Mouse (Mus musculus) hindbrain, embryonic 16.5 days (tissue): ENCODE measurements around the gene Clec4g. TPM values are rescaled to one million over a fixed set of nuclear protein-coding genes. Genes with fewer than 3 reads are reported as not detected.

Experiments
- ATAC-seq: fragments of 200-750 bp; cut with Nextera tagmentation; 2 replicates; pipeline ENCODE4 v1.8.0; 2017; ENCODE audit warnings: moderate TSS enrichment, moderate library complexity
- H3K27ac ChIP-seq: fragments of 300-500 bp; sonication (generic); 2 replicates; pipeline ENCODE4 v1.5.1; 2014; ENCODE audit warnings: low read depth, mild to moderate bottlenecking, control low read depth, low read length, moderate library complexity
- H3K27me3 ChIP-seq: fragments of 300-500 bp; sonication (generic); replicated peaks from 2 replicates; pipeline ENCODE4 v1.6.1; 2014; ENCODE audit warnings: low read length; ENCODE audit not compliant: control insufficient read depth, insufficient read depth
- H3K36me3 ChIP-seq: fragments of 300-500 bp; sonication (generic); 2 replicates; pipeline ENCODE4 v1.6.1; 2014; ENCODE audit warnings: mild to moderate bottlenecking, low read length, moderate library complexity, mixed read lengths; ENCODE audit not compliant: control insufficient read depth, insufficient read depth
- H3K4me1 ChIP-seq: fragments of 300-500 bp; sonication (generic); 2 replicates; pipeline ENCODE4 v1.6.1; 2014; ENCODE audit warnings: low read depth, low read length; ENCODE audit not compliant: control insufficient read depth, insufficient read depth
- H3K4me2 ChIP-seq: fragments of 300-500 bp; sonication (generic); 2 replicates; pipeline ENCODE4 v1.6.1; 2014; ENCODE audit warnings: mild to moderate bottlenecking, low read length, control low read depth, moderate library complexity
- H3K4me3 ChIP-seq: fragments of 300-500 bp; sonication (generic); 2 replicates; pipeline ENCODE4 v1.5.1; 2014; ENCODE audit warnings: mild to moderate bottlenecking, low read length, control low read depth, moderate library complexity
- H3K9ac ChIP-seq: fragments of 300-500 bp; sonication (generic); 2 replicates; pipeline ENCODE4 v1.6.1; 2014; ENCODE audit warnings: low read depth, mild to moderate bottlenecking, control low read depth, low read length, moderate library complexity
- H3K9me3 ChIP-seq: fragments of 300-500 bp; sonication (generic); 2 replicates; pipeline ENCODE4 v1.6.1; 2014; ENCODE audit warnings: mild to moderate bottlenecking, low read length, moderate library complexity; ENCODE audit not compliant: control insufficient read depth
- WGBS: fragments of 180-500 bp; shearing (Covaris S2); extraction: QIAGEN DNeasy Blood & Tissue Kit; methylation state at CpG from one replicate; pipeline ENCODE4 v1.1.7; 2014; 5-methylcytosine and 5-hydroxymethylcytosine counted together
- polyA plus RNA-seq: library from polyadenylated mRNA; unstranded; fragments of >200 nt; fragmentation: Nextera tagmentation; extraction: Ambion mirVana; gene quantifications from 2 replicates; pipeline ENCODE4 v1.2.1, GENCODE M21; 2015

Clec4g gene
- polyA plus RNA-seq, 1 experiment from 2014 or later = not detected

- WGBS = 66% methylated on average over 5 of the region's 5 CpGs
- Histone ChIP-seq H3K36me3 (peaks cover 5% of the 10 kb centered on the region; the same call in 1 of the 2 replicates), H3K4me1 (no peaks in the 10 kb centered on the region), H3K9me3 (no peaks in the 10 kb centered on the region), H3K4me3 (no peak overlapping the region), H3K9ac (no peak overlapping the region), H3K27me3 (no peaks in the 10 kb centered on the region), H3K27ac (no peak overlapping the region), H3K4me2 (no peak overlapping the region)
- no peak for ATAC-seq
These were observed 35.0 kb downstream of the Clec4g start for GRCm38 (mm10) chr8:3685422-3685821.

GRCm38 (mm10) chr8:3684530-3684929 lies 35.9 kb downstream of the Clec4g start:
- Histone ChIP-seq H3K4me1 (no peaks in the 10 kb centered on the region), H3K36me3 (peaks cover 14% of the 10 kb centered on the region), H3K4me3 (no peak overlapping the region), H3K9ac (no peak overlapping the region), H3K9me3 (no peaks in the 10 kb centered on the region), H3K27me3 (no peaks in the 10 kb centered on the region), H3K4me2 (no peak overlapping the region), H3K27ac (no peak overlapping the region)
- 0 out of 2 replicates have a peak, but pooled peaks have one; percentile 15 for ATAC-seq

- H3K9me3 ChIP-seq = no peaks in the 10 kb centered on the region
- no peak overlapping the region for H3K4me2 ChIP-seq
- ATAC-seq = no peak
- H3K4me3 ChIP-seq = no peak overlapping the region
- WGBS = 71% methylated on average over 6 of the region's 6 CpGs
- H3K27me3 ChIP-seq = no peaks in the 10 kb centered on the region
- H3K36me3 ChIP-seq = peaks cover 23% of the 10 kb centered on the region
- H3K4me1 ChIP-seq = no peaks in the 10 kb centered on the region
- H3K9ac ChIP-seq = no peak overlapping the region
- no peak overlapping the region for H3K27ac ChIP-seq
These were observed 36.9 kb downstream of the Clec4g start for GRCm38 (mm10) chr8:3683408-3684176.

GRCm38 (mm10) chr8:3682435-3682834 lies 38.0 kb downstream of the Clec4g start:
- WGBS = 81% methylated on average over 5 of the region's 5 CpGs
- no peak overlapping the region for H3K4me3 ChIP-seq
- no peak for ATAC-seq

GRCm38 (mm10) chr8:3679656-3680055 lies 40.8 kb downstream of the Clec4g start:
- H3K27ac ChIP-seq = no peak overlapping the region
- no peak overlapping the region for H3K4me3 ChIP-seq
- H3K9me3 ChIP-seq = no peaks in the 10 kb centered on the region
- H3K4me1 ChIP-seq = peaks cover 15% of the 10 kb centered on the region
- ATAC-seq = no peak
- H3K36me3 ChIP-seq = peaks cover 23% of the 10 kb centered on the region
- WGBS = 96% methylated on average over 5 of the region's 5 CpGs
- H3K9ac ChIP-seq = no peak overlapping the region
- H3K27me3 ChIP-seq = no peaks in the 10 kb centered on the region
- H3K4me2 ChIP-seq = no peak overlapping the region

More at GRCm38 (mm10) chr8:3682435-3682834, 38.0 kb downstream of the Clec4g start:
- Histone ChIP-seq H3K9ac (no peak overlapping the region), H3K36me3 (peaks cover 23% of the 10 kb centered on the region), H3K4me1 (peaks cover 9% of the 10 kb centered on the region), H3K4me2 (no peak overlapping the region), H3K27ac (no peak overlapping the region), H3K9me3 (no peaks in the 10 kb centered on the region), H3K27me3 (no peaks in the 10 kb centered on the region)

GRCm38 (mm10) chr8:3679236-3679635 lies 41.2 kb downstream of the Clec4g start:
- Histone ChIP-seq H3K4me3 (no peak overlapping the region), H3K9me3 (no peaks in the 10 kb centered on the region), H3K27me3 (no peaks in the 10 kb centered on the region), H3K4me1 (peaks cover 15% of the 10 kb centered on the region), H3K4me2 (no peak overlapping the region), H3K27ac (no peak overlapping the region), H3K36me3 (peaks cover 23% of the 10 kb centered on the region), H3K9ac (no peak overlapping the region)
- WGBS = 96% methylated on average over 23 of the region's 23 CpGs
- no peak for ATAC-seq

GRCm38 (mm10) chr8:3678831-3679230 lies 41.6 kb downstream of the Clec4g start:
- H3K27me3 ChIP-seq = no peaks in the 10 kb centered on the region
- no peak overlapping the region for H3K4me2 ChIP-seq
- WGBS = 97% methylated on average over 23 of the region's 23 CpGs
- no peak overlapping the region for H3K9ac ChIP-seq
- ATAC-seq = no peak
- H3K9me3 ChIP-seq = no peaks in the 10 kb centered on the region
- no peak overlapping the region for H3K27ac ChIP-seq
- peaks cover 23% of the 10 kb centered on the region for H3K36me3 ChIP-seq
- peaks cover 15% of the 10 kb centered on the region for H3K4me1 ChIP-seq
- no peak overlapping the region for H3K4me3 ChIP-seq

- no peak for ATAC-seq
- H3K4me3 ChIP-seq = peak overlapping the region; percentile 92
- H3K4me2 ChIP-seq = peak overlapping the region; percentile 94
- H3K9ac ChIP-seq = peak overlapping the region; percentile 96
- H3K9me3 ChIP-seq = no peaks in the 10 kb centered on the region
- peaks cover 23% of the 10 kb centered on the region for H3K36me3 ChIP-seq
- peak overlapping the region; percentile 85 for H3K27ac ChIP-seq
- H3K4me1 ChIP-seq = peaks cover 15% of the 10 kb centered on the region
- H3K27me3 ChIP-seq = no peaks in the 10 kb centered on the region
- 3% methylated on average over 15 of the region's 15 CpGs for WGBS
These were observed 43.4 kb downstream of the Clec4g start for GRCm38 (mm10) chr8:3676993-3677579.

GRCm38 (mm10) chr8:3676131-3676992 lies 44.1 kb downstream of the Clec4g start, which contains the start of gene Trappc5:
Gene Trappc5, plus strand, starts transcription at chr8:3676299.
- H3K4me1 ChIP-seq = peaks cover 15% of the 10 kb centered on the region
- no peaks in the 10 kb centered on the region for H3K27me3 ChIP-seq
- H3K4me3 ChIP-seq = peak within 1 kb of the TSS; percentile 92
- WGBS = 1% methylated on average over 58 of the region's 61 CpGs
- peak; percentile 81 for ATAC-seq
- H3K9me3 ChIP-seq = no peaks in the 10 kb centered on the region
- H3K27ac ChIP-seq = peak within 1 kb of the TSS; percentile 85
- H3K4me2 ChIP-seq = peak within 1 kb of the TSS; percentile 94
- H3K36me3 ChIP-seq = peaks cover 23% of the 10 kb centered on the region
- H3K9ac ChIP-seq = peak within 1 kb of the TSS; percentile 96
